Mouse (Mus musculus) lung, postnatal 0 days (tissue): ENCODE data around the gene Ecd. TPM values are rescaled to one million over a fixed set of nuclear protein-coding genes. Genes with fewer than 3 reads are reported as not detected.
A peak's percentile ranks its signal among the peaks of the same experiment; 100 is the strongest.

ENCODE experiments used
- ATAC-seq: fragments of 200-750 bp; cut with Nextera tagmentation; 2 replicates; pipeline ENCODE4 v1.8.0; 2017; ENCODE audit warnings: moderate library complexity
- DNase-seq: peaks from one replicate; pipeline ENCODE4 v3.0.0-alpha.2; 2016; ENCODE audit warnings: low spot score
- H3K27ac ChIP-seq: fragments of 300-500 bp; sonication (generic); 2 replicates; pipeline ENCODE4 v1.5.1; 2014; ENCODE audit warnings: antibody characterized with exemption, mild to moderate bottlenecking, low read length, mixed read lengths
- H3K27me3 ChIP-seq: fragments of 300-500 bp; sonication (generic); replicated peaks from 2 replicates; pipeline ENCODE4 v1.6.1; 2014; ENCODE audit warnings: low read length, mixed read lengths; ENCODE audit not compliant: insufficient read depth
- H3K36me3 ChIP-seq: fragments of 300-500 bp; sonication (generic); 2 replicates; pipeline ENCODE4 v1.6.1; 2014; ENCODE audit warnings: low read length, mixed read lengths; ENCODE audit not compliant: insufficient read depth
- H3K4me1 ChIP-seq: fragments of 300-500 bp; sonication (generic); 2 replicates; pipeline ENCODE4 v1.6.1; 2014; ENCODE audit warnings: antibody characterized with exemption, low read depth, low read length, mixed read lengths; ENCODE audit not compliant: insufficient read depth
- H3K4me2 ChIP-seq: fragments of 300-500 bp; sonication (generic); replicated peaks from 2 replicates; pipeline ENCODE4 v1.6.1; 2014; ENCODE audit warnings: low read depth, mild to moderate bottlenecking, low read length, moderate library complexity, mixed read lengths
- H3K4me3 ChIP-seq: fragments of 300-500 bp; sonication (generic); 2 replicates; pipeline ENCODE4 v1.5.1; 2014; ENCODE audit warnings: low read depth, low read length
- H3K9ac ChIP-seq: fragments of 300-500 bp; sonication (generic); replicated peaks from 2 replicates; pipeline ENCODE4 v1.6.1; 2014; ENCODE audit warnings: low read depth, mild to moderate bottlenecking
- H3K9me3 ChIP-seq: fragments of 300-500 bp; sonication (generic); 2 replicates; pipeline ENCODE4 v1.6.1; 2016; ENCODE audit warnings: low read length, mixed read lengths
- CTCF ChIP-seq: IDR thresholded peaks from 2 replicates; pipeline ENCODE4 v1.5.1; 2016; ENCODE audit warnings: antibody characterized with exemption, mild to moderate bottlenecking
- EP300 ChIP-seq: IDR thresholded peaks from 2 replicates; pipeline ENCODE4 v1.6.1; 2016; ENCODE audit warnings: antibody characterized with exemption, mild to moderate bottlenecking, control low read depth
- WGBS: fragments of 180-500 bp; shearing (Covaris S2); extraction: QIAGEN DNeasy Blood & Tissue Kit; methylation state at CpG from one replicate; pipeline ENCODE4 v1.1.7; 2014; 5-methylcytosine and 5-hydroxymethylcytosine counted together
- polyA plus RNA-seq: library from polyadenylated mRNA; unstranded; fragments of >200 nt; fragmentation: Nextera tagmentation; extraction: Ambion mirVana; gene quantifications from 2 replicates; pipeline ENCODE4 v1.2.1, GENCODE M21; 2015

Gene Ecd
- polyA plus RNA-seq, 1 experiment from 2014 or later, result 19.0 TPM

DNA sequence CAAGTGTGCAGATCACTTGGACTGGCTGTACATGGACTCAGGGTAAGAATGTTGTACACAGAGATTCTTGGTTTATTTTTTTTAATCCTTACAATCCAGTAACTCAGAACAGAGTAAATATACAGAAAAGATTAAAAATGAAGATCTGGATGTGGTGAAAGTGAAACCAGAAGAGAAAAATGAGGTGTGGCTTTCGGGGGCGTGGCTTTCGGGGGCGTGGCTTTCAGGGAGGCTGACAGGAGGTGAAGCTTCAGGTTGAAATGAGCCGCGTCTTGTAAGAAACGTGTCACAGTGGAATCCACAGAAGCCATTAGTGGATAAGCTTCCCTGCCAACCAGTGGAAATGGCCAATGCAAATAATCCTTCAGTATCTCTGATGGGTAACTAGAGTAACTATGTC, 7.1 kb downstream of the Ecd start:
- H3K9ac ChIP-seq, result no peak overlapping the region
- H3K4me1 ChIP-seq, result no peaks in the 10 kb centered on the region; the same call in 1 of the 2 replicates
- DNase-seq (peak; percentile 19), ATAC-seq (no peak)
- no peak overlapping the region for H3K4me2 ChIP-seq
- no peak overlapping the region for H3K4me3 ChIP-seq
- H3K27me3 ChIP-seq, result no peaks in the 10 kb centered on the region
- H3K9me3 ChIP-seq, result no peaks in the 10 kb centered on the region
- no peaks in the 10 kb centered on the region; the same call in 1 of the 2 replicates for H3K36me3 ChIP-seq
- WGBS, result 71% methylated on average over 7 of the region's 7 CpGs
- no peak overlapping the region for H3K27ac ChIP-seq
- TF ChIP-seq CTCF (no peak), EP300 (no peak)

- no peaks in the 10 kb centered on the region for H3K27me3 ChIP-seq
- no peak overlapping the region for H3K27ac ChIP-seq
- no peak for TF ChIP-seq EP300
- peak; percentile 60 for TF ChIP-seq CTCF
- H3K4me3 ChIP-seq, result no peak overlapping the region
- DNase-seq (peak; percentile 61), ATAC-seq (peak; percentile 68)
- peaks cover 4% of the 10 kb centered on the region for H3K36me3 ChIP-seq
- H3K9me3 ChIP-seq, result no peaks in the 10 kb centered on the region
- H3K4me1 ChIP-seq, result no peaks in the 10 kb centered on the region; the same call in 1 of the 2 replicates
- no peak overlapping the region for H3K9ac ChIP-seq
- WGBS, result 86% methylated on average over 8 of the region's 8 CpGs
- H3K4me2 ChIP-seq, result no peak overlapping the region
Observed at GRCm38 (mm10) chr14:20340149-20340548, 7.8 kb downstream of the Ecd start.

DNA sequence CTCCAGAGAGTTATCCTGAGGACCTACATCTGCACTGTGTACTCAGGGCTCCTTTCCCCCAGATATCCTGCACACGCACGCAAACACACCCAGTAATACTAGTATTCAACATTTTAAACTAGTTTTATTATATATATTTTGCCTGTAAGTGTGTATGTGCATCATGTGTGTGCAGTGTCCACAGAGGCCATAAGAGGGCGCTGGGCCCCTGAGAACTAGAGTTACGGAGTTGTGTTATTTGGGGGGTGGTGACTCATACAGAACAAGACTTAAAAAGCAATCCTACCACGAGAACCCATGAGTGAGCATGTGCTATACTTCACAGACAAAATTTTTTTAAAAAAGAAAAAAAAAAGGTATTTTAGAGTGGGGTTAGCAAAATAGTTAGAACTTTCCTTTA, 8.5 kb downstream of the Ecd start:
- Histone ChIP-seq H3K4me3 (no peak overlapping the region), H3K27me3 (no peaks in the 10 kb centered on the region), H3K9ac (no peak overlapping the region), H3K4me2 (no peak overlapping the region), H3K4me1 (no peaks in the 10 kb centered on the region; the same call in 1 of the 2 replicates), H3K27ac (no peak overlapping the region), H3K36me3 (peaks cover 5% of the 10 kb centered on the region), H3K9me3 (no peaks in the 10 kb centered on the region)
- ATAC-seq (no peak), DNase-seq (no peak)
- TF ChIP-seq CTCF, result peak; percentile 11; the same call in 1 of the 2 replicates
- no peak for TF ChIP-seq EP300
- WGBS, result 97% methylated on average over 5 of the region's 5 CpGs

DNA sequence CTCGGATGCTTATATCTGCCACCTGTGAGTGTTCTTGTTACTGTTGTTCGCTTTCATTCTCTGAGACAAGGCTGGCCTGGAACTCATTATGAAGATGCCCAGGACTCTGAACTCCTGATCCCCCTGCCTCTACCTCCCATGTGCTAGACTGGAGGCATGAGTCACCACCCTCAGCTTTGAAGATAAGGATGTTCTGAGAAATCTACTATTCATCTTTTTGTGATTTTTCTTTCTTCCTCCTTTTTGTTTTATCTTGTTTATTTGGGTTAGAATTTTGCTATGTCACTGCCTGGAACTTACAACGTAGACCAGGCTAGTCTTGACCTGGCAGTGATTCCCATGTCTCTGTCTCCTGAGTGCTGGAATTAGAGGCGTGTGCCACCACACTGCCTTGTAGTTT, 16.6 kb downstream of the Ecd start:
- DNase-seq, result no peak
- 83% methylated on average over 4 of the region's 4 CpGs for WGBS
- no peak overlapping the region for H3K4me3 ChIP-seq
- H3K9ac ChIP-seq, result no peak overlapping the region
- H3K4me2 ChIP-seq, result no peak overlapping the region
- no peaks in the 10 kb centered on the region for H3K4me1 ChIP-seq
- no peaks in the 10 kb centered on the region for H3K27me3 ChIP-seq
- no peak overlapping the region for H3K27ac ChIP-seq
- TF ChIP-seq EP300 (no peak), CTCF (no peak)
- H3K9me3 ChIP-seq, result no peaks in the 10 kb centered on the region
- H3K36me3 ChIP-seq, result peaks cover 33% of the 10 kb centered on the region
- ATAC-seq, result no peak

GRCm38 (mm10) chr14:20328474-20328873, 19.4 kb downstream of the Ecd start:
- H3K27me3 ChIP-seq, result no peaks in the 10 kb centered on the region
- DNase-seq (peak; percentile 28), ATAC-seq (peak; percentile 43)
- no peak overlapping the region for H3K4me2 ChIP-seq
- 65% methylated on average over 9 of the region's 9 CpGs for WGBS
- no peak overlapping the region for H3K27ac ChIP-seq
- no peaks in the 10 kb centered on the region for H3K9me3 ChIP-seq
- H3K9ac ChIP-seq, result no peak overlapping the region
- H3K4me1 ChIP-seq, result no peaks in the 10 kb centered on the region
- H3K4me3 ChIP-seq, result no peak overlapping the region
- TF ChIP-seq CTCF (peak; percentile 59), EP300 (no peak)
- peaks cover 28% of the 10 kb centered on the region for H3K36me3 ChIP-seq

GRCm38 (mm10) chr14:20324196-20324595, 23.7 kb downstream of the Ecd start:
- Histone ChIP-seq H3K9ac (no peak overlapping the region), H3K4me2 (no peak overlapping the region), H3K36me3 (peaks cover 19% of the 10 kb centered on the region), H3K4me3 (no peak overlapping the region), H3K9me3 (no peaks in the 10 kb centered on the region), H3K4me1 (no peaks in the 10 kb centered on the region), H3K27me3 (no peaks in the 10 kb centered on the region), H3K27ac (no peak overlapping the region)
- no peak for DNase-seq
- 96% methylated on average over 9 of the region's 9 CpGs for WGBS
- no peak for ATAC-seq
- TF ChIP-seq CTCF (no peak), EP300 (no peak)

GRCm38 (mm10) chr14:20319420-20319819, 28.5 kb downstream of the Ecd start:
- Histone ChIP-seq H3K27me3 (no peaks in the 10 kb centered on the region), H3K4me3 (no peak overlapping the region), H3K36me3 (peaks cover 4% of the 10 kb centered on the region; the same call in 1 of the 2 replicates), H3K4me1 (no peaks in the 10 kb centered on the region), H3K4me2 (no peak overlapping the region), H3K27ac (no peak overlapping the region), H3K9me3 (no peaks in the 10 kb centered on the region), H3K9ac (no peak overlapping the region)
- no peak for TF ChIP-seq EP300
- TF ChIP-seq CTCF, result peak; percentile 70
- DNase-seq, result peak; percentile 57
- no peak for ATAC-seq
- 68% methylated on average over 3 of the region's 3 CpGs for whole genome bisulfite sequencing
